15 mouse cellular contexts compared by ENCODE assay signal in the genomic region with DNA sequence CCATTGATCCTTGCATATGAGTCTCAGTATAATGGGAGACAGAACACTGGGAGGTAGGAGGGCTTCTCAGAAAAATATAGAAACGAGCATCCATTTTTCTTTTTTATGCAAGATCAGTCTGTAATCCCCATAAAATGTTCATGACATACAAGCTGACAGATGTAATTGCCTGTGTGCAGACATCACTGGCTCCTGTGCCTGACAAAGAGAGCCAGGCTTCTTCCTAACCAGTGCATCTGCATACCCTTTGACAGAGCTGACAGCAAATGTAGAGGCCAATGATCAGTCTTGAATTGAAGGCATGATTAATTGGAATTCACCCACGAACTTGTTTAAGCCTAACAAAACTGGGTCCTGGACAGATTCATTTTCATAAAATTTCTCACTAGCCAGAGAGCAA.
"Had no signal": no experiment of that assay in that cellular context is flagged by ENCODE, and none has a peak within 500 bp of the region (broad histone marks: within the 10 kb centered on the region; RNA-seq: fewer than 3 reads in every experiment).

No protein-coding gene starts in this region.

- H3K9ac ChIP-seq: liver, embryonic 15.5 days; liver, postnatal 0 days; lung, embryonic 15.5 days; neural tube, embryonic 12.5 days had no signal

- H3K9me3 ChIP-seq: liver, embryonic 15.5 days; lung, embryonic 15.5 days; megakaryocyte, embryonic 14.5 days; neural tube, embryonic 12.5 days had no signal

- DNase-seq: liver, postnatal 0 days; lung, adult 2 months; lung, postnatal 14 days; lung, postnatal 36 days; midbrain, embryonic 14.5 days; right cerebral cortex, postnatal 14 days; thymus, adult 18-20 months; thymus, postnatal 14 days; thymus, postnatal 36 days had no signal

- H3K27me3 ChIP-seq: liver, embryonic 15.5 days; lung, embryonic 15.5 days; megakaryocyte, embryonic 14.5 days; neural tube, embryonic 12.5 days had no signal

- H3K27ac ChIP-seq: liver, embryonic 15.5 days; lung, embryonic 15.5 days; macrophage; neural tube, embryonic 12.5 days had no signal

- ATAC-seq: liver, postnatal 0 days; lung, postnatal 0 days had no signal

- H3K4me1 ChIP-seq: liver, embryonic 15.5 days; lung, embryonic 15.5 days; megakaryocyte, embryonic 14.5 days; neural tube, embryonic 12.5 days had no signal

- H3K36me3 ChIP-seq: liver, embryonic 15.5 days; lung, embryonic 15.5 days; neural tube, embryonic 12.5 days had no signal

- H3K4me2 ChIP-seq: liver, embryonic 15.5 days; lung, embryonic 15.5 days; neural tube, embryonic 12.5 days had no signal

- H3K4me3 ChIP-seq: liver, embryonic 15.5 days; lung, embryonic 15.5 days; megakaryocyte, embryonic 14.5 days; neural tube, embryonic 12.5 days had no signal
